Mouse (Mus musculus): ENCODE measurements around the gene Reps2.

Reps2 gene

DNA sequence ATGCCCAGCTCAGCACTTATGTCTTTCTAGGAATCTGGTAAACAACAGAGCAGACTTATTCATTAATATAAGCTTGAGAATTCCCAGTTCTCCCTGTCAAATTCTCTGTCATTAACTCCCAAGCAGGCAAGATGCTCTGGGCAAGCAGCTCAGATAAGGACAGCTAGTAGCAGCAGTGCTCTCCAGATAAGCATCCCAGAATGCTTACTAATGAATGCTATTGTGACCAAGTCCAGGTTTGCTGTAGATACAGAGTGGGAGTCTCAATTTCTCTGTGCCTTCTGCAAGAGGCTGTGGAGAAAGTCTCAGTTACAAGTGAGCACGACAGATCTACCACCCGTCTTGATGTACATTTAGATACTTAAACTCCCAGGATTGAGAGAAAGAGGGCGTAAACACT is 173.2 kb downstream of the Reps2 start:
- DNase-seq, result no peak

DNA sequence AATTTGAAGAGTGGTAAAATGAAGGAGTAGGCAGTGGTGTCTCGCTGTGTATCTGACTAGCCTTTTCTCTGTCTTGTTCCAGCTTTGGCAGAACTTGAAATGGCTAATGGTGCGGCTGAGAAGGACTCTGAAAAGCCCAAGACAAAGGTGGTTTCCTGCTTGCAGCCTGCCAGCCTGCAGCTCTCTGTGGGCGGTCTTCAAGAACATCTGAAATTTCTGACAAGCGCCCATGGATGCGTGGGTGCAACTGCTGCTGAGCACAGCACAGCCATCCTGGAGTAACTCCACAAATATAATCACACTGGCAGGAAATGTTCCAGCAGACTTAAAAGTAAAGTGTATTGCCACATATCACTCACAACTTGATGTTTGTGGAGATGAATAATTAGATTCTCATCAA is 181.3 kb downstream of the Reps2 start:
- no peak for DNase-seq

DNA sequence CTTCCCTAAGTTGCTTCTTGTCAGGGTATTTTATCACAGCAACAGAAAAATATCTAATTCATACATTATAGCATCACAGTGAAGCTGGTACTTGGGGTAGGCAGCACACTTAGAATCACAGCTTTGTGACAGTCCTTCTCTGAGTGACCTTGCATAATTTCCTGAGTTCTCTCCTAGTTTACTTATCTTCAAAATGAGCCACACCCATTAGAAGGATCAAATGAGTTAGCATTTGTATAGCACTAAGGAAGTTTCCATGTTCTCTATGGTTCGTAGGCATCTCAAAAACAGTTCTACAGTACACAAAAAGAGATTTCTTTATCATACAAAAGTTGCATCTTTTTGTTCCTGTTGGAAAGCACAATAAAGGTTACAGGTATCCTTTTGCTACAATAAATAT is 187.0 kb downstream of the Reps2 start:
- DNase-seq, result no peak

DNA sequence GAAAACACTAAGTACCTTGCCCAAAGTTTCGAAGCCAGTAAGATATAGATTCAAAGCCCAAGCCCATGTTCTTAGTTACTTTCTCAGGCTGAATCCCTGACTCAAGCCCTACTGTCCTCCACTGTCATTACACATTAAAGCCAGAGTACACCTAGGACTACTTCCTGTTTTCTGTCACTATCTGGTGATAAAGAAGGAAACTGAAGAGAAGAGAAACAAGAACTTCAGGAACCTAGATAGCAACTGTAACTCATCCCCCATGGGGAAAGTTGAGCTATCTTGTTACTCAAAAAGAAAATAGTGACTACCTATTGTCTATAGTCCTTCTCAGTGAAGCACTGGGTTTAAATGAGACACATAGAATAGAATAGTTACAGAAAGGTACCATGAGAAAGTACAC is 188.1 kb downstream of the Reps2 start:
- DNase-seq, result no peak

DNA sequence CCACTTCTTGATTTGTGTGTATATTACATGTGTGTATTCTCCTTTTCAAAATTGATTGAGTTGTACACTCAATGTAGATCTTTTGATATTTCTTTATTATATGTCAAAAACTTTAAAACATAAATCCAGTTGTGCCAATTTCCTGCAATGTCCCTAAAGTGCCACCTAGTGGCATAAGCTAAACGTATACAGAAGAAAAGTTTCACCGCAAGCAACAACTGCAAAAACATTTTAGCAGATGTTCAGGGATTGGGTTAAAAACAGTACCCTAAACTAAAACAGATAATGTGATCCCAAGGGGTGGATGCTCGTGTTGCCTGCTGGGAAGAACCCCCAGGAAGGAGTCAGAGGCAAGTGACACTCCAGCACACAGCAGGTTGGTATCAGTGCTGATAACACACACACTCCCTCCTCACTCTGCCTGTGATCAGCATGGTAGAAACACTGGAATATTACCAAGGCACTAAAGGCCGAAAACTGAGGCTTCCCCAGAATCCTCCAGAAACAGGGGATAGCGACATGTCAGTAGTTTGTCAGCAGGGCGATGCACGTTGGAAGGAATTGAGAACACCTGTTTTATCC is 189.5 kb downstream of the Reps2 start:
- DNase-seq, result no peak

DNA sequence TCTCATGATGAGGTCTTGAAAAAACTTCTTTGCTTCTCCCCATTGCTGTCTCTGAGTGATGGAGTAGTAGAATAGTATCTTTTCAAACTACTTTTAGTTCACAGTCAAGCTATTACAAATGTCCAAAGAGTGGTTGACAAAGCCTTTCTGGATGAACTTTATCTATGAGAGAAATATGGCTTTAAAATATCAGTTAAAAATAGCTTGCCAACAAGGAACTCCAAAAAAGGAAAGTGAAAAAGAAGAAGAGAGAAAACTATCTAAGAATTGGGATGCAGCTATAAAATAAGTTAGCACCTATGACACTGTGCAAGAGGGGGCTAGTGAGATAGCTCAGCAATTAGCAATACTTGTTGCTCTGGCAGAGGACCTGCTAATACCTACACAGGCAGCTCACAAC is 190.8 kb downstream of the Reps2 start:
- no peak for DNase-seq

DNA sequence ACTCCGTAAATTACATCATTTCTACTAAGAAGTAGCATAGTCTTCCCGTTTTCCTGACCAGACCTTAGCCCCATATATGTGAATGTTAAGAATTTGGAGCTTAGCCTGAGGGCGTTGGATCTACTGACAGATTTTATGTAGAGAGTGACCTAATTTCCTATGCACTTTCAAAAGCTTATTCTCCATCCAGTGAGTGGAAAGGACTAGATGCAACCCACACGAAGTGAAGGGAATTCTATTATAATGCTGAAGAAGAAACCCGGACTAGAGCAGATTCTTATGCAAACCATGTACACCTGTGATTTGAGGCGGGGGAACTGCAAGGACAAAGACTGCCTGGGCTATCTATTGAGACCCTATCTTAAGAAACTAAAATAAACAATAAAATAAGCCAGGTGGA is 195.5 kb downstream of the Reps2 start:
- no peak for DNase-seq

DNA sequence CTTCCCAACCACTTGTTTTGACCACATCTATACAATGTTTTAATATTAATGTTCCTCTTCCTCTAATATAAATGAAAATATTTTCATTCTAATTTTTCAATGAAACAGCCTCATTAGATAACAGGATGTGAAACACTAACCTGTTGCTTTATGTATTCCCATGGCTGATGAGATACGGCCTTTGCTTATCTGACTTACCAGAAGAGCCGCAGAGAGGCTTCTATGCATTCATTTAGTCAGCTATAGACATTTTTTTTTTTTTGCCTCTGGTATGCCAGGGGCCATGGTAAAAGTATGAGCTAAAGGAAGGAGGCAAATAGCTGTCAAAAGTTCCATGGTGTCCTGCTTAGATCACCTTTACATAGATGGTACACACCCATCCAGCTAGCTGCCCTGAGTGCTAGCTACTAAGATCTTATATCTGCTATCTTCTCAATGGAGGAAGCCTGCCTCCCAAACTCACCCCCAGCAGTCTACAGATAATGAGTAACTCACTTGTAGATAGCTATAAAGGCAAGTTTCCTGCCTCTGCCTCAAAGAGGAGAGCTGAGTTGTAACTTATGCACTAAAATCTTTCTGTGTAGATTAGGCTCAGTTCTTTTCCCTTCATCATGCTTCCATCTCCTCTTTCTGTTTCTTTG is 196.7 kb downstream of the Reps2 start:
- DNase-seq, result no peak

DNA sequence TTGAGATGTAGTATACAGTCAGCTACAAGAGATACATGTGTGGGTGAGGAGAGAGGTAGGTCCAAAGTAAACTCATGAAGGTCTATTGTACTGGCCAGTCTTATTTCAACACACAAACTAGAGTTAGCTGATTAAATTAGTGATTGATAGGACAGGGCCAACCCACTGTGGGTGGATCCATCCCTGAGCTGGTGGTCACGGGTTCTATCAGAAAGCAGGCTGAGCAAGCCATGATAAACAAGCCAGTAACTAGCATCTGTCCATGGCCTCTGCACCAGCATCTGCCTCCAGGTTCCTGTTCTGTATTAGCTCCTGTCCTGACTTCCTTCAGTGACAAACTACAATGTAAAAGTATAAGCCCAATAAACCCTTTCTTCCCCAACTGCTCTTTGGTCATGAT is 200.1 kb downstream of the Reps2 start:
- DNase-seq, result no peak

DNA sequence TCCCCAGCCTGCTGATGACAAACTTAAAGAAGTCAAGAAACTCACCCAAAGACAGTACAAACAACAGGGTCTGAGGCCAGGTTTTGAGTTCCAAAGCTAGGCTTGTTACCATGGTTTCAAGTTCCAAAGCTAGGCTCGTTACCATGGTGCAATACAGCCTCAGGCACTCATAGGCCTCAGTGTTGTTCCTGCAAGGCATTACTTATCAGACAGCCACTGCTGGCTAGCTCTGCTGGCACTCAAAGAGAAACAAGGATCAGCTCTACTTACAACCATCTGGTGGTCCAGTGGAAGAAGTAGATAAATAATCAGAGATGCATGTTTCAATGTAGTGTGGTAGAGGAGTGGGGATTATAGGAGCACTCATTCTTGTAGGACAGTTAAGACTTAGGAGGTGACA is 200.5 kb downstream of the Reps2 start:
- no peak for DNase-seq

DNA sequence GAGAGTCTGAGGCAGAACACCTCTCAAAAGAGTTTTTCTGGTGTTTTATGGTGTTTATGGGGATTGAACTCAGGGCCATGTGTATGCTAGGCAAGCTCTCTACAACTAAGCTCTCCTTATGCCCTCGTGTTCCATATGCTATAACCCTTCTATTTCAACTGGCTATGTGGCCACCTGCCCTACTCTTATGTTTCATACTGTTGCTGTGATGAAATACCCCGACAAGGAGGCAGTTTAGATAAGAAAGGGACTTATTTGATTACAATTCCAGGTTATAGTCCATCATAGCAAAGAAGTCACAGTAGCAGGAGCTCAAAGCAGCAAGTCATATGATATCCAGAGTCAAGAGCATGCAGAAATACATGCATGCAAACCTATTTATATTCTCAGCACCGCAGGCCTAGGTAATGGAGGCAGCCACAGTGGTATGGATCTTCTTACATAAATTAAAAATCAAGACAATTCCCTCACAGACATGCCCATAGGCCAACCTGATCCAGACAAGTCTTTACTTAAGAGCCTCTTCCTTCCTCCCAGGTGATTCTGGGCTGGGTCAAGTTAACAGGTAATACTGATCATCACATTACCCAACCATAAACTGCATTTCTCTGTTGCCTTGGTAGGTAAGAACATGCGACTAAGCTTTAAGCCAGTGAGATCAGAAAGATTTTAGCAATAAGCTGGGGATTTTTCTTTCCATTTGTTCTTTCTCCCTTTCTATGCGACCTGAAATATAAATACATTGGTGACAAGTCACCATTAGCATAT is 210.5 kb downstream of the Reps2 start:
- DNase-seq, result no peak

DNA sequence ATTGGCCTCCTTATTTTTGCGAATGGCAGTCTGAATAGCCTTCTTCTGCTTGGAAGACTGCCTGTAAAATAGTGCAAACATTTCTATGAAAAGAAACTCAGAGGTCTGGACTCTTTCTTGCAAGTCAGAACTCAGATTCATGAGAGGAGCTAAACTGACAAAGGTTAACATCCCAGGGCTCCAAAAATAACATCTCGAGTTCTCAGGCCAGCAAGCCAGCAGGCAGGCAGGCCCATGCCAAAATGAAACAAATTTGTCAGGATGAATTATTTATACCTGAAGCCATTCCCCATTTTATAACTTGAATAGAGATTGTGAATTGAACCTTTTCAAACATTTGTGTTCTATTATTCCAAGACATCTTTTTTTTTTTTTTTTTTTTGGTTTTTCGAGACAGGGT is 215.8 kb downstream of the Reps2 start:
- no peak for DNase-seq

DNA sequence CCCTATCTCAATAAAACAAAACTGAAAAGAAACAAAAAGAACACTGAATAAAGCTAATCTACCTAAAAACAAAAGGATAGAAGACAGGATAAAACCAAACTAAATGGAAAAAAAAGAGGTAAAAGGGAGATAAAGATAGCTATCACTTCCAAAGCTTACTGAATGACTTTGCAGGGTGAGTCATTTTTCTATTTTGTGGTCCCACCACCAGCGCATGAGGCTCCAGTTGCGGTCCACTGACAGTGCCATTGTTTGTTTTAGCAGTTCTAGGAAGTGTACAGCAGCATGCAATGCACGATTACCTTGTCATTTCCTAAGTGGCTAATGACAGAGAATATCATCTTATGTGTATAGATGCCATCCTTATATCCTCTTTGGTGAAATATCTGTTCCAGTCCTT is 224.0 kb downstream of the Reps2 start:
- no peak for DNase-seq

DNA sequence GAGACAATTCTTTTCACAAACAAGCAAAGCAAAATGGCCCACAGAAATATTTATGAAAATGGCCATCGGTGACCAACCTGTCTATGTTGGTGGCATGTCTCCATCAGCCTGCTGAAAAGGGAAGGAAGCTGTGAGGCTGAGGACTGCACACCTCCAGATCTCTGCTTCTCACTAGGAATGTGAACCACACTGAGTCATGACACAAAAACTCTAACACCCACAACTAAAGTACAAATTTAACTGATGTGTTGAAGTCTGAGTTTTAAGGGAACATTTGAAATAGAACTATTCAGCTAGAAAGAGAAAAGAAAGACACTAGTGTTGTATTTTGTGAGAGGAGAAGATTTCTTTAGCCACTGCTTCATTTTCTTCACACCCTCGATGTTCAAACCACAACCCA is 230.3 kb downstream of the Reps2 start:
- no peak for DNase-seq

DNA sequence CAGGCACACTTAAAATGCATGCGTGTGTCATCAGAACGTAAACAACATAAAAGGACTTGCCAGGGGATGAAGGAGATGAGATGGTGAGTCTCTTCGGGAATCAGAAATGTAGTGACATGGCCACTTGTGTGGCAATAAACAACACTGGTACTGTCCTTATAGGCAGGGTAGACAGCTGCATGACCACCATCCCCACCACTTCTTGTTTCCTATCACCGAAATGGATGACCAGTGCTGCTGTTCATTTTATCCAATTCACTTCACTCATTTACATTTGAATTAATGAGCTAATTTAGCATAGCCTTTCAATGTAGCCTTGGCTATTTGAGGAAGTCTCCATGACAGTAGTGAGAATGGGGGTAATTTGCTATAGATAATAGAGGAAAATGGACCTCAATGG is 236.2 kb downstream of the Reps2 start:
- no peak for DNase-seq

DNA sequence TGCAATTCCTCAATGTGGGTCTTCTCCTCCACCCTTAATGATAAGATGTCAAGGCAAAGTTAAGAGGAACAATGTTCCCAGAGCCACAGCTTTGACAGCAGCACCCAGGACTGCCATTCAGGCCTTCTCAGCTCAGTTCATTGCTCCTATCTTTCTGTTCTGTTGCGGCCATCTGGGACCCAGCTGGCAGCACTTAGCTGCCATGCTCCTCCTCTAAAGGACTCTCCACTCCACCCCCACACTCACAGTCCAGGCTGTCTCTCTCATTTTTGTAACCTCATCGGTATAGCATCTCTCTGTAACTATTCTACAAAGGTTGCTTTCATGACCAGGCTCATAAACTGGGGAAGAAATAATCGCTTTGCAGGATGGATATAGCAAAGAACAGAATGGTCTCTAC is 241.0 kb downstream of the Reps2 start:
- no peak for DNase-seq

DNA sequence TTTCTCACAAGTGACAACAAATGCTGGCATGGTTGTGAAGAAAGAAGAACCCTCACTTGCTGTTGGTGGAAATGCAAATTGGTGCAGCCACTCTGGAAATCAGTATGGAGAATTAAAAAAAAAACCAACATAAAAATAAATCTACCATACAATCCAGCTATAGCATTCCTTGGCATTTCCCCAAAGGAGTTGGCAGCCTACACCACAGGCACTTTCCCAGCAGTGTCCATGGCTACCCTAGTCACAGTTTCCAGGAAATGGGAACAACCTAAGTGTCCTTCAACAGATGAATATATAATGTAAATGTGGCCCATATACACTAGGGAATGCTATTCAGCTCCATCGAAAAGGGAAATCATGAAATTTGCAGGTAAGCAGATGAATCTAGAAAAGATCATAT is 262.7 kb downstream of the Reps2 start:
- no peak for DNase-seq

DNA sequence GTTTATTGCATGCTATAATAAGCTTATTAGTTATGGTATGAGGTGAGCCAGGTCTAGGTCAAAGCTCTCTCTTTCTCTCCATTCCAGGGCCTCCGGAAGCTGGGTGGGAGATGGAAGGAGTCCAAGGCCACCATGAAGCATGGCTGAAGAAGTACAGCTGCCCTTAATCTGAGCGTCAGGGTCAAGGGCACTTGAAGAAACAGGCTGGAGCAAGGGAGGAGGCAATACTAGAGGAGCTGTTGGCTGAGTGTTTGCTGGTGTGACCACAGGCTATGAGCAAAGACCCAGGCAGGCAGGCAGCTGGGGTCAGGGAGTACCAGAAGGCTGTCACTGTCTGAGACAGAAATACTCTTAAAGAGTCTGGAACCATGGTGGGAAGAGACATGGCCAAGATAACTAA is 280.2 kb downstream of the Reps2 start:
- DNase-seq, result peak in 1 of 2 experiments; percentile 29

All from kidney, adult 8-10 months (tissue).